Mouse (Mus musculus) bone marrow macrophage, adult 2 months (primary cell): ENCODE data around the gene Prss50.

ENCODE experiments used
- CTCF ChIP-seq: IDR thresholded peaks from 2 replicates; pipeline ENCODE4 v1.5.1; 2012; ENCODE audit warnings: low read depth, mild to moderate bottlenecking, low read length, moderate library complexity
- POLR2A ChIP-seq: IDR thresholded peaks from 2 replicates; pipeline ENCODE4 v1.6.1; 2012; ENCODE audit warnings: mild to moderate bottlenecking, low read depth, low read length, borderline replicate concordance

DNA sequence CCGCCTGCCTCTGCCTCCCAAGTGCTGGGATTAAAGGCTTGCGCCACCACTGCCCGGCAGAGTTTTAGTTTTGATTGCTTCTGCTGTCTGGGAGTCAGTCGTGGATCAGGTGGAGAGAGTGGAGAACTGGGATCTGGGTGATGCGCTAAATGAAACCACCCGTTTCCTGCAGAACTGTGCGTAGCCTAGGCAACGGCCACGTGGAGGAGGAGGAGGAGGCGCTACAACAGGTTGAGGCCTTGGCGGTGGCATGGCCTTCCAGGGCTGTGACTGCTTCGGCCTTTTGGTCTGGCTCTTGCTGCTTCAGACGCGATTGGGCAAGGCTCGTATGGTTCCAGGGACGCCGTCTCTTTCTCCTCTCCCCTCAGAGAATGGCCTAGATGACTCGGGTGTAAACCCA lies 44.0 kb upstream of the Prss50 start, which contains the start of gene Prss44:
- TF ChIP-seq CTCF = no peak
- TF ChIP-seq POLR2A = no peak
